ENCODE assay signal across 19 mouse cellular contexts in genomic region chr1:128077788-128078187, GRCm38 (mm10).
"Had no signal": no experiment of that assay in that cellular context is flagged by ENCODE, and none has a peak within 500 bp of the region (broad histone marks: within the 10 kb centered on the region; RNA-seq: fewer than 3 reads in every experiment).

No protein-coding gene starts in this region.

- H3K4me3 ChIP-seq: midbrain, embryonic 10.5 days; midbrain, embryonic 12.5 days; myocyte; neural tube, embryonic 13.5 days; neural tube, embryonic 15.5 days; stomach, embryonic 15.5 days had no signal

- H3K27ac ChIP-seq: midbrain, embryonic 10.5 days; midbrain, embryonic 12.5 days; neural tube, embryonic 13.5 days; neural tube, embryonic 15.5 days; stomach, embryonic 15.5 days; stomach, postnatal 0 days had no signal

- DNase-seq: lung, adult 18-20 months; lung, embryonic 14.5 days; lung, postnatal 10 days; lung, postnatal 4 days; midbrain, embryonic 14.5 days; retina, postnatal 1 day; right cerebral cortex, postnatal 25 days; right cerebral cortex, postnatal 4 days; spleen, adult 18-20 months; thymus, adult 2 months; thymus, postnatal 25 days; thymus, postnatal 4 days had no signal
